Mouse (Mus musculus) neural tube, embryonic 14.5 days (tissue): ENCODE results near the gene Gm6812. TPM values are rescaled to one million over a fixed set of nuclear protein-coding genes. Genes with fewer than 3 reads are reported as not detected.
"Not testable (repeated sequence)": the region's sequence is repeated elsewhere in the genome, so short reads cannot be mapped to it uniquely, and the experiment has no call there.

ENCODE experiments used
- ATAC-seq: fragments of 200-750 bp; cut with Nextera tagmentation; 2 replicates; pipeline ENCODE4 v1.8.0; 2017; ENCODE audit warnings: low read depth, mild to moderate bottlenecking, moderate TSS enrichment, moderate library complexity
- H3K27ac ChIP-seq: fragments of 300-500 bp; sonication (generic); 2 replicates; pipeline ENCODE4 v1.5.1; 2014; ENCODE audit warnings: low read depth, mild to moderate bottlenecking, control low read depth, low read length, moderate library complexity, mixed read lengths
- H3K27me3 ChIP-seq: fragments of 300-500 bp; sonication (generic); 2 replicates; pipeline ENCODE4 v1.6.1; 2014; ENCODE audit warnings: low read length; ENCODE audit not compliant: control insufficient read depth, insufficient read depth
- H3K36me3 ChIP-seq: fragments of 300-500 bp; sonication (generic); 2 replicates; pipeline ENCODE4 v1.6.1; 2014; ENCODE audit warnings: low read length, mixed read lengths; ENCODE audit not compliant: control insufficient read depth, insufficient read depth
- H3K4me1 ChIP-seq: fragments of 300-500 bp; sonication (generic); 2 replicates; pipeline ENCODE4 v1.6.1; 2014; ENCODE audit warnings: low read length; ENCODE audit not compliant: control insufficient read depth, insufficient read depth
- H3K4me2 ChIP-seq: fragments of 300-500 bp; sonication (generic); 2 replicates; pipeline ENCODE4 v1.6.1; 2014; ENCODE audit warnings: mild to moderate bottlenecking, low read depth, low read length, control low read depth
- H3K4me3 ChIP-seq: fragments of 300-500 bp; sonication (generic); 2 replicates; pipeline ENCODE4 v1.5.1; 2014; ENCODE audit warnings: low read depth, low read length, control low read depth, mixed read lengths
- H3K9ac ChIP-seq: fragments of 300-500 bp; sonication (generic); replicated peaks from 2 replicates; pipeline ENCODE4 v1.6.1; 2014; ENCODE audit warnings: low read depth, mild to moderate bottlenecking, control low read depth, low read length, mixed read lengths
- H3K9me3 ChIP-seq: fragments of 300-500 bp; sonication (generic); 2 replicates; pipeline ENCODE4 v1.6.1; 2016; ENCODE audit warnings: low read length; ENCODE audit not compliant: control insufficient read depth
- WGBS: fragments of 180-500 bp; shearing (Covaris S2); extraction: QIAGEN DNeasy Blood & Tissue Kit; methylation state at CpG from one replicate; pipeline ENCODE4 v1.1.7; 2014; 5-methylcytosine and 5-hydroxymethylcytosine counted together
- polyA plus RNA-seq: library from polyadenylated mRNA; unstranded; fragments of >200 nt; fragmentation: Nextera tagmentation; extraction: Ambion mirVana; gene quantifications from 2 replicates; pipeline ENCODE4 v1.2.1, GENCODE M21; 2014

Gm6812 gene
- polyA plus RNA-seq = not detected in 2 replicates

GRCm38 (mm10) chrX:68892953-68893352, at the start of gene Gm6812:
Gene Gm6812, minus strand, starts transcription at chrX:68893053.
- not testable (repeated sequence) for H3K4me2 ChIP-seq, H3K27ac ChIP-seq, H3K4me3 ChIP-seq, H3K27me3 ChIP-seq, H3K36me3 ChIP-seq, H3K9me3 ChIP-seq, H3K9ac ChIP-seq, H3K4me1 ChIP-seq, ATAC-seq
- 84% methylated on average over 3 of the region's 5 CpGs for WGBS

- Histone ChIP-seq H3K27me3 (no peaks in the 10 kb centered on the region), H3K9me3 (no peaks in the 10 kb centered on the region), H3K9ac (no peak overlapping the region), H3K27ac (no peak overlapping the region), H3K4me1 (no peaks in the 10 kb centered on the region), H3K36me3 (no peaks in the 10 kb centered on the region), H3K4me3 (no peak overlapping the region), H3K4me2 (no peak overlapping the region)
- 41% methylated on average over 2 of the region's 2 CpGs for WGBS
- ATAC-seq = no peak
Observed at GRCm38 (mm10) chrX:68865145-68865544, 27.7 kb downstream of the Gm6812 start.

Other genes starting within 250 kb of the Gm6812 start
- gene Fmr1, start 214.5 kb downstream of the Gm6812 start, polyA plus RNA-seq = 56.9 and 64.4 TPM in 2 replicates
- not detected in 2 replicates for gene Fmr1nb, start 131.2 kb downstream of the Gm6812 start, polyA plus RNA-seq
- 3.5 and 5.4 TPM in 2 replicates for gene Gm14698, start 72.0 kb downstream of the Gm6812 start, polyA plus RNA-seq